ENCODE assay signal across 12 mouse cellular contexts in genomic region chr4:59753491-59754140, GRCm38 (mm10). TPM values are rescaled to one million over a fixed set of nuclear protein-coding genes. Genes with fewer than 3 reads are reported as not detected.
DNase-seq lines count a peak whose midpoint lies in the region; ATAC-seq and TF ChIP-seq lines count a peak whose summit lies in the region.
"Had no signal": no experiment of that assay in that cellular context is flagged by ENCODE, and none has a peak within 500 bp of the region (broad histone marks: within the 10 kb centered on the region; RNA-seq: fewer than 3 reads in every experiment).

No protein-coding gene starts in this region.

- 73% methylated on average over 13 of the region's 13 CpGs for whole genome bisulfite sequencing in intestine, embryonic 16.5 days

- peak; percentile 17 for DNase-seq in gastrocnemius, postnatal 10 days
- DNase-seq in gastrocnemius, postnatal 4 days (ENCODE audit: low spot score in 2 of 2): no peak
- peak; percentile 62 for DNase-seq in testis, postnatal 10 days (ENCODE audit: low spot score)
- no peak for DNase-seq in testis, postnatal 14 days (ENCODE audit: low spot score)
- DNase-seq in heart, postnatal 4 days: peak; percentile 75
- no peak for DNase-seq in layer of hippocampus, postnatal 36 days
- no peak for DNase-seq in layer of hippocampus, adult 2 months (ENCODE audit: low spot score in 2 of 2)
- DNase-seq: liver, embryonic 13.5 days; right cerebral cortex, adult 18-20 months had no signal

- H3K27ac ChIP-seq in layer of hippocampus, adult 2 months: no peak overlapping the region
- no peak overlapping the region for H3K27ac ChIP-seq in intestine, embryonic 16.5 days (ENCODE audit: low read length)
- H3K27ac ChIP-seq: liver, embryonic 13.5 days had no signal

- H3K4me1 ChIP-seq in intestine, embryonic 16.5 days (ENCODE audit: control insufficient read depth, insufficient read depth, low read length): no peaks in the 10 kb centered on the region
- H3K4me1 ChIP-seq: liver, embryonic 13.5 days had no signal

- no peak overlapping the region for H3K4me3 ChIP-seq in layer of hippocampus, adult 2 months
- H3K4me3 ChIP-seq in intestine, embryonic 16.5 days (ENCODE audit: low read length): no peak overlapping the region
- H3K4me3 ChIP-seq: erythroblast, embryonic 14.5 days; liver, embryonic 13.5 days had no signal

- H3K9ac ChIP-seq in intestine, embryonic 16.5 days (ENCODE audit: low read depth, low read length): no peak overlapping the region
- H3K9ac ChIP-seq: liver, embryonic 13.5 days had no signal

- H3K4me2 ChIP-seq in intestine, embryonic 16.5 days (ENCODE audit: low read depth, low read length): no peak overlapping the region
- H3K4me2 ChIP-seq: liver, embryonic 13.5 days had no signal

- no peaks in the 10 kb centered on the region for H3K9me3 ChIP-seq in intestine, embryonic 16.5 days (ENCODE audit: control insufficient read depth, low read length)
- H3K9me3 ChIP-seq: liver, embryonic 13.5 days had no signal

- no peak for ATAC-seq in intestine, embryonic 16.5 days

- no peaks in the 10 kb centered on the region for H3K27me3 ChIP-seq in intestine, embryonic 16.5 days (replicated peaks; ENCODE audit: control insufficient read depth, insufficient read depth, low read length)
- H3K27me3 ChIP-seq: CH12.LX; liver, embryonic 13.5 days had no signal

- no peak for TF ChIP-seq CTCF in layer of hippocampus, adult 2 months (conservative IDR thresholded peaks at IDR 0.05)

- H3K36me3 ChIP-seq in intestine, embryonic 16.5 days (ENCODE audit: control insufficient read depth, insufficient read depth, low read length): no peaks in the 10 kb centered on the region

RNA-seq across cellular contexts. Expression of gene Inip, which starts 47.8 kb away (rescaled TPM):
- 1 to 10 TPM; 4.9 to 7.1 TPM for total RNA-seq in gastrocnemius, postnatal 10 days (2021)
- 1 to 10 TPM; 7.5 to 9.3 TPM for total RNA-seq in gastrocnemius, postnatal 4 days (2021)
- 10 to 100 TPM; 19.7 to 22.7 TPM for total RNA-seq in heart, postnatal 4 days (2021)
- 10 to 100 TPM; 24.1 to 26.4 TPM for total RNA-seq in layer of hippocampus, postnatal 36 days (2021)
- total RNA-seq in layer of hippocampus, adult 2 months (2021): 10 to 100 TPM; 23.6 to 25.6 TPM
- polyA plus RNA-seq in intestine, embryonic 16.5 days (2015; fragmentation: Nextera tagmentation; extraction: Ambion mirVana): 33.3 and 37.6 TPM in 2 replicates

RNA-seq across cellular contexts. Expression of gene Snx30, which starts 52.0 kb away (rescaled TPM):
- 10 to 100 TPM in 1 of 2 experiments, 1 to 10 TPM in 1; 5.9 to 10.8 TPM for total RNA-seq in gastrocnemius, postnatal 10 days (2021)
- total RNA-seq in gastrocnemius, postnatal 4 days (2021): 10 to 100 TPM; 14.8 to 15.8 TPM
- total RNA-seq in heart, postnatal 4 days (2021): 10 to 100 TPM; 10.3 to 12.9 TPM
- 10 to 100 TPM; 44.9 to 46.0 TPM for total RNA-seq in layer of hippocampus, postnatal 36 days (2021)
- total RNA-seq in layer of hippocampus, adult 2 months (2021): 10 to 100 TPM; 40.3 to 44.6 TPM
- polyA plus RNA-seq in intestine, embryonic 16.5 days (2015; fragmentation: Nextera tagmentation; extraction: Ambion mirVana): 4.3 and 5.2 TPM in 2 replicates

Comparison
In these comparisons a context has a peak if more than half of its experiments do, and no peak if none do; other contexts are left out.
1. DNase-seq: peak in gastrocnemius, postnatal 10 days (single experiment), testis, postnatal 10 days (single experiment) and heart, postnatal 4 days (single experiment); none in gastrocnemius, postnatal 4 days (0 of 2), testis, postnatal 14 days (single experiment), layer of hippocampus, postnatal 36 days (0 of 2) and layer of hippocampus, adult 2 months (0 of 2).